Mouse (Mus musculus): ENCODE measurements around the gene Gm5129.
A peak's percentile ranks its signal among the peaks of the same experiment; 100 is the strongest.

Gene Gm5129

GRCm38 (mm10) chr5:29725369-29725768, 10.4 kb downstream of the Gm5129 start:
- DNase-seq (ENCODE audit: low spot score) = no peak

DNA sequence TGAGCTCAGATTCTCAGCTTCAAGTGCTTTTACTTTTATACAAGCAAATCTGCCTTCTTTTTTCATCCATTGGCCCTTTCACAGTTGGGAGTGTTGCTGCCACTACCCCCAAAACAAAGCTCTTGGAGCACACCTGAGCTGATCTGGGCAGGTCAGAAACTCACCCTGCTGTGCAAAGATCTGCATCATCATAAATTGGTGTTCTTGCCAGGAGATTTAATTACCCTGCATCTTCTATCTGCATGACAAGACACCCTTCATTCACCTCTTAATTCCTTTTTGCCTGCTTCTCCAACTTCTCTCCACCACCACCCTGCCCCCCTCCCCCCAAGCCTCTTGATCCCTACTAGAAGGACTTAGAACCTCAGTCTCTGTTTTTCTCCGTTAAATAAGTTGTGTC, 14.6 kb downstream of the Gm5129 start:
- DNase-seq (ENCODE audit: low spot score) = no peak

DNA sequence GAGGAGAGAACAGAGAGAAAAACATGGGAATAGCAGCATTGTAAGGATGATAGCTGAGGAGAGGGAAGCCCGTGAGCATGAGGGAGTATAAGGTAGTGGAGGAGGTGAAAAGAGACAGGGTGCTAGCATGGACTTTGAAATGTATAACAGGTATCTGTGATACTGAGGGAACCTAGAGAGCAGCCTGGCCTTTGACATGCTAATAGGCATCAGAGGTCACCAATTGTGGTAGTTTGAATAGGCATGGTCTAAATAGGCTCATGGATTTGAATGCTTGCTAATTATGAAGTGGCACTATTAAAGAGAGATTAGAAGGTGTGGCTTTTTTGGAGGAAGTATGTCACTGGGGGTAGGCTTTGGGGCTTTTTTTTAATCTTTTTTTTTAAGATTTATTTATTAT, 22.8 kb downstream of the Gm5129 start:
- no peak for DNase-seq (ENCODE audit: low spot score)

GRCm38 (mm10) chr5:29711631-29712030, 24.1 kb downstream of the Gm5129 start:
- DNase-seq (ENCODE audit: low spot score) = no peak

GRCm38 (mm10) chr5:29708258-29708657, 27.5 kb downstream of the Gm5129 start:
- DNase-seq (ENCODE audit: low spot score) = no peak

- no peak for DNase-seq (ENCODE audit: low spot score)
Measured at GRCm38 (mm10) chr5:29707241-29707640, 28.5 kb downstream of the Gm5129 start.

GRCm38 (mm10) chr5:29699520-29700202, 36.1 kb downstream of the Gm5129 start:
- no peak for DNase-seq (ENCODE audit: low spot score)

GRCm38 (mm10) chr5:29698493-29698892, 37.2 kb downstream of the Gm5129 start:
- no peak for DNase-seq (ENCODE audit: low spot score)

- no peak for DNase-seq (ENCODE audit: low spot score)
Measured at GRCm38 (mm10) chr5:29688352-29688751, 47.4 kb downstream of the Gm5129 start.

DNA sequence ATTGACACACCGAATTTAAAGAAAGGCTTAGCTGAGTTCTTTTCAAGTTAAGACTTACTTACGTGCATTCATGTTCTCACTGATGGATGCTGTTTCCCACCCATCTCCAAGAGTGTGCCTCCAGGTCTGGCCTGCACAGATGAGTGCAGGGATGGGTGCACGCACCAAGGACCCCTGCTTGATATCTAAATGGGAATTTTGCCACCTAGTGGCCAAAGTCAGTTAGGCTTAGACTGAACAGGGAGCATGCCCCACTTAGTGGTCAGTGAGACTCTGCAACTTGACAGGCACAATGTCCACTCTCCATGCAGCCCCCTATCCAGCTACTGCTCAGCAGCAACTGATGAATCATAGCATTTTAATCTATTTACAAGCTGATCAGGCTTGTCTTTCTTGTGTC, 48.1 kb downstream of the Gm5129 start:
- DNase-seq (ENCODE audit: low spot score) = peak; percentile 50
